Mouse (Mus musculus): ENCODE measurements around the gene Stk24.

Gene Stk24

DNA sequence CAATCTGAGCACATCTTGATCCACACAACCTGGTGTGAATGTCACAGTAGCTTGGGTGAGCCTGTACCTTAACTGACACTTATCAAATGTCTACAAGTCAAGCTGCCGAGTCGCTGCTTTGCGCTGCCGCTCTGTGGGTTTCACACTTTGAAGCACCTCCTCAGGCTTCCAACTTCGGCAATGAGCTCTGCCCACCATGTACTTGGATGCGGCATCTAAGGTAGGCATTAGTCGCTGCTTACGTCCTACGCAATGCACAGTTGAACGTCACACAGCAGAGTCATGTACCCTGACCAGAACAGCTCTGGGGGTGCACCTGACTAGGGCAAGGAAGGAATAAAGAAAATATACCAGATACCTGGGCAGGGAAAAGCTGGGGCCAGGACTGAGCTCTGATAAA is 66.5 kb downstream of the Stk24 start:
- DNase-seq (ENCODE audit: low spot score): no peak

DNA sequence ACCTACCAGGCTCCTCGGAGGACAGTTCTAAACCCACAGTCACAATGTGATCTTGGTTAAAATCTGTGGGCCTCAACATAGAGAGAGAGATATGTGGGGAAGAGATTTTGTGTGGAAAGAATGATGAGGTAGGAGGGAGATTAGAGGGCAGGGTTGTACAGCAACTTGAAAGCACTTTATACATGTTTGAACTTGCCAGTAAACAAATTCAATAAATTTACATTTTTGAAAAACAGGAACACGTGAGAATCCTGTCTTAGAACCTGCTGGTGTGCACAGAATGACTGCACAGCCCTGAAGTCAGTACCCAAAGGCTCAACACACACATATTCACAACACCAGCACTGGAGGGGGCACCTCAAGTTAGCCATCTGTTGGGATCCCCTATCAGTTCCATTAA is 68.7 kb downstream of the Stk24 start:
- no peak for DNase-seq (ENCODE audit: low spot score)

DNA sequence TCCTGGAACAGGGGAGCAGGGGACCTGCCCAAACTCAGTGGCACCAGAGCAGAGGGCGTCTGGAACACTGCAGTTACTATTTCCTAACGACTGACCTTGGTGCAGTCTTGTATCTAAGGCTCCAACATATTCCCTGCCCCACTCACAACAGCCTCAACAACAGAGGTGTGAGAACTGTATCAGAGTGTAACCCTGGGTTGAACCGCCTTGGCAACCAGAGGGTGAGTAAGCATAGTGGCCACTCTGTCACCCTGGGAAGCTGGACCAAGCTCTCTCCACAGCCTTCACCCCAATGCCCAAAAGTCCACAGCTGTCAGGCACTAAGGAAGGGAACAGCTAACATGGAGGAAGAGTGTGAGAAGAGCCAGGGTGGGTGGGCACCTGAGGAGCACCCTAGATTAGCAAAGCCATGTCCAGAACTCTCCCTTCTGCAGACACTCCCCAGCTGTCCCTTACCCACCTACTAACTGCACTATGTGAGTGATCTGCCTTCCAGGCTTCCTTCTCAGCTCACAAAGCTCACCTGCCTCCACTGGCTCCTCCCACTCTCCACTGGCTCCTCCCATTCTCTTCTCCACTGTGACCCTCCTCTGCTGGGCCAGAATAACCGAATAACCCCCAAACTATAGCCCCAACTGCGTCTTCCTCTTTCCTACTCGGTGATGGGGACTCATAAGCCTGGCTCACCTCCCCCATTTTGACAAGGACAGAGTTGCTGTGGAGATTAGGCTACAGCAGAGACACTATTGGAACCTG is 69.3 kb downstream of the Stk24 start:
- DNase-seq (ENCODE audit: low spot score): no peak

DNA sequence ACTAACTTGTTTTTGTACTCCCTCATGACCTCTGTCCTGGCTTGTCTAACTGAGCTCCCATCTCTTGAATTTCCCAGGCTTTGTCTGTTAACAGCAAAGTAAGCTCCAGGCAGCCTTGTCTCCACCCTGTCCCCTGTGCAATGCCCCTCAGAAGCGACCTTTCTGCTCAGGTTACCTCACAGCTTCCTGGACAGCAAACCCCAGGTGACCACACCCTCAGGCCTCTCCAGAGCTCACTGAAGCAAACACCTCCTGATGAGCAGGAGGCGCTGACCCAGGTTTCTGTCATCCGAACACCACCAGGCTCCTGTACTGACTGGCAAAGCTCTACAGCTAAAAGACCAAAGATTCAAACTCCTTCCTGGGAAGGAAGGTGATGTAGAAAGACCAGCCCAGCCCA is 69.9 kb downstream of the Stk24 start:
- peak; percentile 74 for DNase-seq (ENCODE audit: low spot score)

DNA sequence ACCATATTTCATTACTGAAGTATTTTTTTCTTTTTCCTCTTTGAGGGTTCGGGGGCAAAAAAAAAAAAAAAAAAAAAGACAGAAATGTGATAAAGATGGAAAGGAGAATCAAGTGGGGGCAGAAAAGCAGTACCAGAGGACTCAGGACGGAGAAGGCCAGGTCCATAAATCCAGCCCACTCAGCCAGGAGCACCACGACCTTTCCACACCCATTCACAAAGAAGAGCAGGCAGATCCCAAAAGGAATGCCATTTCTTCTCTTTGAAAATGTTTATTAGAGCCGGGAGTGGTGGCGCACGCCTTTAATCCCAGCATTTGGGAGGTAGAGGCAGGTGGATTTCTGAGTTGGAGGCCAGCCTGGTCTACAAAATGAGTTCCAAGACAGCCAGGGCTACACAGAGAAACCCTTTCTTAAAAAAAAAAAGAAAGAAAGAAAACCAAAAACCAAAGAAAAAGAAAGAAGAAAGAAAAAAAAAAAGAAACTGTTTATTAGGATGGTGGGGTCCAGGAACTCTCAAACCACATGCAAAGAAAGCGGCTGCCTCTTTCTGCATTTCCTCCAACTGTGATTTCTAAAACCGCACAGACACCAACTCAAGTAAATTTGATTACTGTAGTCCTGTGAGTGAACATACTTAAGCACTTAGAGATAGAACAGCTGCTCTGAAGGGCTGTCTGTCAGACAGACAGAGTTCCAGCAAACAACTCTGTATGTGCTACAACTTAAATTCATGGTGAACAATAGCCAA is 74.3 kb downstream of the Stk24 start:
- DNase-seq (ENCODE audit: low spot score): no peak

DNA sequence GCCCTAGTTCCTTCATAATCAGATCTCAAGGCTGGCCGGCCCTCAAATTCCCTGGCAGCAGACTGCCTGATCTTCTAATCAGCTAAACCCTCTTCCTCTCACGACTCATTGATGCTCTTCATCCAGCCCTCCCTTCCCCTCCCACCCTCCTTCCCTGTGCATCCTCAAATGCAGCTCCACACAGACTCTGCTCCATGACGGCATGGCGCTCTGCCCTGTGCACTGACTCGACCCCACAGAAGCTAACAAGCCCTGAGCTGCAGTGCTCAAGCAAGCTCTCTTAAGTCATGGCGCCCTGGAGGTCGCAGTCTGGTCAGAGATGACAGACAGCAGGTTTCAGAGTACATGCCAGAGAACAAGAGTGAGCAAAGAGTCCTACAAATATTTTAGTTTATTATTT is 75.3 kb downstream of the Stk24 start:
- no peak for DNase-seq (ENCODE audit: low spot score)

DNA sequence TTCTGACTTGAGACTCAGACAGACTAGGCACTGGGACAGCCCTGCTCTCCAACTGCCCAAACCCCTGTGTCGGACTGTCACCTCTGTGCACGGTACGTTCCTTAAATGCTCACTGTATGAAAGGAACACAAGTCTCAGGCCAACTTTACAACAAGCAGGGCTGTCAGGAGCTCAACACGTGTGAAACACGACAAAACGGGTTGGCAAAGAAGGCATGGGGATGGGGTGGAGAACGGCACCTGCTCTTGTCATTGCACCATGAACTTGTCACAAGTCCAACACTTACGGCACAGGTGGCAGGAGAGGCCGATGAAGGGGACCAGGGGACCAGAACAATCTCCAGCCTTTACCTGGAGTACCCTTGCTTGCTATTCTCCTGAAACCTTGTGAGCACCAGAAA is 80.7 kb downstream of the Stk24 start:
- no peak for DNase-seq (ENCODE audit: low spot score)

DNA sequence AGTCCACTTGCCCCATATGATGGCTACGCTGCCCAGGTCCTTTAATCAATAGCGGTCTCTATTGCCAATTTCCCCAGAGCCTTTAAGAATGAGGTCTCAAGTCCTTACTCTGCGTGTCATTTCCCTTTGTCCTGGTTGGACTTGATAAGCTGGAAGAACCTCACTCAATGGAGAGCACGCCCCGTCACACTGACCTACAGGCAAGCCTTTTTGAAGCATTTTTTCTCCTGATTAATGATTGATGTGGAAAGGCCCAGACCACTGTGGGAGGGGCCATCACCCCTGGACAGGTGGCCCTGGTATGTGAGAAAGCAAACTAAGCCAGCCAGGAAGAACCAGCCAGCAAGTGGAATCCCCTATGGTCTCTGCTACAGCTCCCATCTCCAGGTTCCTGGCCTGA is 81.3 kb downstream of the Stk24 start:
- peak; percentile 83 for DNase-seq (ENCODE audit: low spot score)

DNA sequence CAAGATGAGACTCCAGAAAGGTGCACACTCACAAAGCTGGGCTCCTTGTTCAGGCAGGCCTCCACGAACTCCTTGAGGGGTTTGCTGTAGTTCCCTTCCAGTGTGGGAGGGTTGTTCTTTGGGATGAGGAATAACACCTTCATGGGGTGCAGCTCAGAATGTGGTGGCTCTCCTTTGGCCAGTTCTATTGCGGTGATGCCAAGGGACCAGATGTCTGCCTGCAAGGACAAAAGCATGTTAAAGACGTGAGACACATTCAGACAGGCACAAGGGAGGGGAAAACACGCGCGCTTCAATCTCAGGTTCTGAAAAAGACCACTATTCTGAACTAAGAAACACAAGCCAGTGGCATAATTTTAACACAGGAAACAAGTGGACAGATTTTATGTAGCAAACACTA is 82.7 kb downstream of the Stk24 start:
- DNase-seq (ENCODE audit: low spot score): no peak

DNA sequence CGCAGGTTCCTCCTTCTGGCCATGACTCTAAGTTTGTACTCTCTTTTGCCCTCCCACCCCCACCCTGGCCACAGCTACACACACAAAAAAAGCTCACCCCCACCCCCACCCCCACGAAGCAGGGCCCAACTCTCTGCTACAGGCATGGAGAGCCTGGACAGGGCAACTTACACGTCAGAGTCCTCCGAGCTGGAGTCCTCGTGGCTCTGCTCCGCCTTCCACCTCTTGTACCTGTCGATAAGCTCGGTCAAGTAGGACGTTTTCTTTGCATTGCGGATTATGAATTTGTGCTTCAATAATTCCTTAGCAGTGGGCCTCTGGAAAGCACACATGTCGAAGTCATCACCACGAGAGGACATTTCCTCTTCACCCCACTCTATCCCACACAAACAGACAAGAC is 85.3 kb downstream of the Stk24 start:
- no peak for DNase-seq (ENCODE audit: low spot score)

DNA sequence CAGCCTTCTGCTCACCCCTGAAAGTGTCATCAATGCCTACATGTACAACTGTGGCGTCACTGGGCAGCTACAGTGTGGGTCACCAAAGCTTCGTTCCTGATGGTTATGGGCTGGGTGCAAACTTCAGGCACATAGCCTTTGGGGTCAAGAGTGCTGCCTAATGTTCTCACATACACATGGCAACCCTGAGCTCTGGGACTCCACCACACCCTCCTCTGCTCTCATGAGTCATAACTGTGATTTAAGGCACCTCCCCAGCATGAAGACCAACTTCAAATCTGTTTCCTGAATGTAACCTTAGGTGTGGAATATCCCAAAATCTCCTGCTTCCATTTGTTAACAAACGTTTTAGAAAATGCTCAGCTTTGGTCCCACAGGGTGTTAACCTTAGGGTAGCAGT is 87.4 kb downstream of the Stk24 start:
- DNase-seq (ENCODE audit: low spot score): no peak

DNA sequence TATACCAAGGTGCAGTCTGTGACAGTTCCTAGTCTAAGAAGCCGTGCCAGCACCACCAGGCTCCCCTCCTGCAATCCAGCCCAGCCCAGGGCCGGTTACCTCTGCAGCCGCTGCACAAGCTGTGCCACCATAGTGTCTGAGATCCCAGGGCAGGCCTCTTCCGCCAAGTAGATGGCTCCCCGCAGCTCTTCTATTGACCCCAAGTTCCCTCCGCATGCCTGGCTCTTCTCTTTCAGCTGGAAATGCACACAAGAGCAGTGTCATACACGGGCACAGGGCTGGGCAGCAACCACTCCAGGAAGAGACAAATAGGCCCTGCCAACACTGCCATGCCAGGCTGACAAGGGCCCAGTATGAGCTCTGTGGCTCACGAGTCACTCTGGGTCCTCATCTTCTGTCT is 87.9 kb downstream of the Stk24 start:
- DNase-seq (ENCODE audit: low spot score): no peak

DNA sequence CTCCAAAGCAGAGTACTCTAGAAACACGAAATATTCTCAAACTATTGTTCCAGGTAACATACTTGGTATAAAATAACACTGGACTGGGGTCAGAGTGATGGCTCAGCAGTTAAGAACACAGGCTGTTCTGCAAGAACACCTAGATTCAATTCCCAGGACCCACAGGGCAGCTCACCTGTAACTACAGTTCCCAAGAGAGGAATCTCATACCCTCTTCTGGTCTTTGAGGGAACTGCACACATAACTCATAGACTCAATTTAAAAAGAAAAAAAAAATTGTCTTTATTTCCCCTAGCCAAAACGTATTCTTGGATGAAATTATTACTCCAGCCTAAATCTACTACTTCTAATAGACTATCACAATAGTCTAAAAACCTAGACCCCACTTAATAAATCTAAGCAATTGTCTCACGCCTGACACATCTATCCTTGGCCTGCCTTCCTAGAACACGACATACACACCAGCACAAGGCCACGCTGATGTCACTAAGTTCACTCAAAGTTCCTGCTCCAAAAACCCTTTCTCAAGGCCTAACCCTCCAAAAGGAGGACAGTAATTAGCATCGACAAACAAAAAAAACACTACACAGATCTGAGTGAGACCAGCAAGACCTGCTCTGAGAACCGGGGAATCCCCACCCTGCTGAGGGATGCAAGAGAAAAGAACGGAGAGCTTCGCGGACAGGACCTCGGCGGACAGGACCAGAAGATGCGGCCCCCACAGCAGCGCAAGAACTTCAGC is 94.3 kb downstream of the Stk24 start:
- no peak for DNase-seq (ENCODE audit: low spot score)

DNA sequence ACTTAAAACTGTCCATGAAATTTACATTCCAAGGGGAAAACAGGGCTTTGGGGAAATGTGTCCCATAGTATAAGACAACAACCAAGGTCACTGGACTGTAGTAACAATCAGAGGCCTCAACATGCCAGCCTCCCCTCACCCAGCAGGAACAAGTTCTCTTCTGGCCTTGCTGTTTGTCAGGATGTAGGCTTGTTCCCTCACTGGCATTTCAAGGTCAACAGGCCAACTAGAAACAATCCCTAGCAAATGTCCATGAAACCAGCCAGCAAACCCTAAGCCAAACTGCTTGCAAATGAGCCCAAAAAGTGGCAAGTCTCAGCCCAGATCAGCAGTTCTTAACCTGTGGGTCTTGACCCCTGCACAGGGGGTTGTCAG is 98.5 kb downstream of the Stk24 start:
- no peak for DNase-seq (ENCODE audit: low spot score)

DNA sequence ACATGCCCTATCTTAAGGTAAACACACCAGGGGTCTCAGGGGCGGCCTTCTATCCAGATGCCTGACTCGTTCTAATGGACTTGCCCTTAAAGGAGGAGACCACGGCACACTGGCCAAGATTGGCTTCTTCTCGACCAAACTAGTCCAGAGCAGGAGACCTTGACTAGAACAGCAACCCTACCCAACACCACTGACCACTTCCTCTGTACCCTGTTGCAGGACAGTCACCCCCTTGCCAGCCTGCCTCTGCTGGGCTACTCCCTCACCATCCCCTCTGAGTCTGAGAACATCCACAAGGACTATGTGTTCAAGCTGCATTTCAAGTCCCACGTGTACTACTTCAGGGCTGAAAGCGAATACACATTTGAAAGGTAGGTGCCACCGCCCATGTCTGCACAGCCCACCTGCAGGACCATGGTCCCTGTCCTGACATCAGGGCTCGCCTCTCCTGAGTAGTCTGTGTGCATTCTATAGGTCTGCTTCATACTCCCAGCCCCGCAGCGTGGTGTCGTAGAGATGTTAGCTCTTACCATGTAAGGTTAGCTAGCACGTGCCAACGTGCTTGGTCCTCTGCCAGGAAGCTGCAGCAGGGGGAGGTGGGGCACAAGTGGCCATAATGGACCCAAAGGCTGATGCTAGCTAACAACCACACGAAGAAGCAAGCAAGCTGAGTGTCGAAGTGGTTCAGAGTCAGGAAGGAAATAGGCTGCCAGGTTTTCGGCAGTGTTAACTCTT is 99.0 kb downstream of the Stk24 start:
- DNase-seq (ENCODE audit: low spot score): no peak

DNA sequence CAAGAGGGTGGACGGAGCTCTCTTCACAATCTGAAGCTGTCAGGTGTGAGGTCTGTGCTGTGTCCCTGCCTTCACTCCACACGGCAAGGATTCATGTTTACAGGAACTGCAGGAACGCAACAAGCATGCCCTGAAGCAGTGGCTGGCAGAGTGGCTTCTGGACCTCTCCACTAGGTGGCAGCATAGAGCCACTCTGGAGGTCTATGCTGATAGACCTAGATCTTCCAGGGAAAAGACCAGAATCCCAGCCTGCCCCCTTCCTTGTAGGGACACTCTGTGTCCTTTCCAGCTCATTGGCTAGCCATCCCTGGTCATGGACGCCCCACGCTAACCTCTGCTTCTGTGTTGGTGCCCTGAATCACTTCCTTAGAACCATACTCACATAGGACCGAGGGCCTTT is 100.7 kb downstream of the Stk24 start:
- DNase-seq (ENCODE audit: low spot score): peak; percentile 56

DNA sequence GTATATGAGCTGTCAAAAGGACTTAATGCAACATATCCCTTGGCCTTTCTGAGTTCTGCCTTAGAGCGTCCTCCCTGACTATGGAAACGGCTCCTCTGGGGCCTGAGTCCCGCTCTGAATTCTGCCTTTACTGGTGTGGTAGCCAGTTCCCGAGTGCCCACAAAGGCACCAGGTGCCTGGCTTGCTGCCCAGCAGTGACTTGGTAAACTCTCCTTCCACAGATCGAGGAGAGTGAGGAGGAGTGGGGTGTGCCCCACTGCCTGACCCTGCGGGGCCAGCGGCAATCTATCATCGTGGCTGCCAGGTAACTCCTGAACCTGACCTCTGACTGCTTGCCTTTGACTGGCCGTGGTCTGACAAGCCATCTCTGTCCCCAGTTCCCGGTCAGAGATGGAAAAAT is 103.8 kb downstream of the Stk24 start:
- no peak for DNase-seq (ENCODE audit: low spot score)

DNA sequence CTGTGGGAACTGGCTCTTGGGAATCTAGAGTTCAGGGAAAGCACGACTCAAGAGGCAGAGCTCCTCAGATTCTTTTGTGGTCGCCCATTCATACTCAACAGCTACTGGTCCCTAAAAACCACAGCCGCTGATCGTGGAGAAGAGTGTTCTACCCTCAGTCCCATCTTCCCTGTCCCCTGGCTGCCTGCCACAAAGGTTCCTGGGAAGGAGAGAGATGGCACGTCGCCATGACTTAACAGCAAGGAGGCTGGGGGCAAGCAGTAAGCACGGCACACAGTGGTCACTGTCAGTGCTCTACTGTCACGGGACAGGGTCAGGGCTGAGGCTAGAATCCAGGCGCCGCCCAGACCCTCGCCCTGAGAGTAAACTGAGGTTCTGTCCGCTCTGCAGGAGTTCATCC is 104.8 kb downstream of the Stk24 start:
- no peak for DNase-seq (ENCODE audit: low spot score)

DNA sequence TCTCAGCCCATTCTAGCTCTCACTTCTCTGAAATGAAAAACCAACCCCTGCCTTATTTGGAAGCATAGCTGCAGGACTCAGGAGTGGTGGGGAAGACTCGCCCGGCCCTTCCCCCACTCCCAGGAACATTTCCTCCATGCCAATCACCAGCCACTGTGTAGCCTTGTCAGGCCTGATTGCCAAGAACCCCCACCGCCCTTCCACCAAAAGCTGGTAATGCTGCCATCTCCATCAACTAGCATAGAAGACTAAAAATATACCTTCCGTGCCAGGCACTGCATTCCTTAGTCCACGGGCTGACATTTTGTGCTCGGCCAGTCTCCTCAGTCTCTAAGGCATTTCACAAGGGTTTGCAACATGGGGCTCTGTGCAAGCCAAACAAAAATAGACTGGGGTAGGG is 109.3 kb downstream of the Stk24 start:
- DNase-seq (ENCODE audit: low spot score): no peak

DNA sequence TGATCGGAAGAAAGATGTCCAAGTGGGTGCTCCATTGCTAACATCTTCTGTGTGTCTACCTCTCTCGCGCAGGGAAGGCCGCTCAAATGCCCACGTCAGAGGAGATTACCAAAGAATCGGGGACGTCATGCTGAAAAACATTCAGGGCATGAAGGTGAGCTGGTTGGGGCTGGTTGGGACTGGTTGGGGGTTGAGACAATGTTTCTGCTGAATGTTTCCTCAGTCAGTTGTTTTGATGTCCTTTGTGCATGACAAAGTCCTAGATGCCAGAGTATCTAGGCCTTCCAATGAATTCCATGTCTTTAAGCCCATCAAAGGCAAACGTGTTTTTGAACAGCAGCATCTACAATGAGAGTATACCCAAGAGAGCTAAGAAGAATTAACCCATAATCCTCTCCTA is 112.0 kb downstream of the Stk24 start:
- DNase-seq (ENCODE audit: low spot score): no peak

DNA sequence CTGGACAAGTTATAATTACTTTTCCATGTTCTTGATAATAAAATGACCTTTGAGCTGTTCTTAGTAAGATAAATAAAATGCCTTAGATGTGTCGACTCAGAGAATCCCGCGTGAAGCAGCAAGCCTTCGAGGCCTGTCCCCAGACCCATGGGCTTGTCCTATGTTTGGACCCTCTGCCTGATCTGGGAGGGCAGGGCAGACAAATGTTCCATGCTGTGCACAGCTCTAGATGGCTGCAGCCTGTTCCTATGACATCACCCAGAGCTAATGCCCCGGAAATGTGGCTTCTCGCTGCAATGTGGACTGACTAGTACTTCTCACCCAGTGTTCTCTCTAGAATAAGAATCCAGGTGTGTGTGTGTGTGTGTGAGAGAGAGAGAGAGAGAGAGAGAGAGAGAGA is 115.4 kb downstream of the Stk24 start:
- no peak for DNase-seq (ENCODE audit: low spot score)

DNA sequence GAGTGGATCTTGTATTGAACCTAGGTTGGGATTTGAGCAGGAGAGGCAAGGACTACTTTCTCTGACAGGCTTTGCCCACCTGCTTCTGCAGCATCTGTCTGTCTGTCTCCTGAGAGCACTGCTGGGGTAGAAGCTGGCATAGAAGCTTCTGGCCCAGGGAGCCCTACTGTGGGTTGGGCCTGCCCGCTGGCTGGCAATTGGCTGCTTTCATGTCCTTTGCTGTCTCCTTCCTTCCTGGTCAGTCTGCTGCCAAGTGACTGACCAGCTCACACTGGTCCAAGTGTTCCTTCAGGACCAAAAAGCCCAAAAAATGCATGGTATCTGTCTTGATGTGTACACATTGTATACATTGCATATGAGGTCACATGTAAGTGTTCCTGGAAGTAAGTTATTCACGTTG is 115.9 kb downstream of the Stk24 start:
- DNase-seq (ENCODE audit: low spot score): no peak

DNA sequence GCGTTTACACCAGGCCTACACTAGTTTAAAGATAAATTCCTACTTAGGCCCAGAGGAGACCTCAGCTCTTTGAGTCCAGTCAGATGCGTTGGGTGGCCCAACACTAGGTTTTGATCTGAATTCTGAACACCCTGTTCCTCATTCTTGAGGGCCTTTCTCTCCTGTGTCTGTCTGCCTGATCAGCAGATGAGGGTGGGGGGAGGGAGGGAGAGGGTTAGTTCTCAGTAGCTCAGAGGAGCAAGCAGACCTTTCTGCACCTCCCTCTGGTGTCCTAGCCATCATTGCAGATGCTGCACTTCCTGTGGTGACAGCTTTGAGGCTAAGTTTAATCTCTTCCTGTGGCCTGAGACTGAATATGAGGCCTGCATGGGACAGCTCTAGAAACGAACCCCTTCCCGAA is 117.2 kb downstream of the Stk24 start:
- DNase-seq (ENCODE audit: low spot score): no peak
